Mouse (Mus musculus): ENCODE data around the gene Hunk. TPM values are rescaled to one million over a fixed set of nuclear protein-coding genes. Genes with fewer than 3 reads are reported as not detected.

Gene Hunk
- polyA plus RNA-seq (2012; ENCODE audit: low replicate concordance), result 0.07 TPM in 1 of 2 replicates, not detected in the other

GRCm38 (mm10) chr16:90385688-90386513 is at the start of gene Hunk:
TSS of gene Hunk (plus strand) at chr16:90386013.

Other genes starting within 250 kb of the Hunk start
- gene Tiam1, start 242.2 kb upstream of the Hunk start, polyA plus RNA-seq (2012; ENCODE audit: low replicate concordance), result 10.3 and 16.2 TPM in 2 replicates
- gene Sod1, start 165.3 kb upstream of the Hunk start, polyA plus RNA-seq (2012; ENCODE audit: low replicate concordance), result 281 and 455 TPM in 2 replicates
- gene Scaf4, start 101.5 kb upstream of the Hunk start, polyA plus RNA-seq (2012; ENCODE audit: low replicate concordance), result 216 and 282 TPM in 2 replicates

Measured in leukemia stem cell, adult 10-12 weeks (primary cell).